Mouse (Mus musculus) embryonic facial prominence, embryonic 15.5 days (tissue): ENCODE data around the gene Atg2b. TPM values are rescaled to one million over a fixed set of nuclear protein-coding genes. Genes with fewer than 3 reads are reported as not detected.

Experiments
- ATAC-seq: fragments of 200-750 bp; cut with Nextera tagmentation; 2 replicates; pipeline ENCODE4 v1.8.0; 2017; ENCODE audit warnings: low read depth, moderate TSS enrichment; ENCODE audit not compliant: insufficient number of reproducible peaks, low FRiP score, low TSS enrichment
- H3K27ac ChIP-seq: fragments of 300-500 bp; sonication (generic); replicated peaks from 2 replicates; pipeline ENCODE4 v1.5.1; 2015; ENCODE audit warnings: mild to moderate bottlenecking, inconsistent platforms
- H3K27me3 ChIP-seq: fragments of 300-500 bp; sonication (generic); 2 replicates; pipeline ENCODE4 v1.6.1; 2015; ENCODE audit warnings: inconsistent platforms
- H3K36me3 ChIP-seq: fragments of 300-500 bp; sonication (generic); 2 replicates; pipeline ENCODE4 v1.6.1; 2015; ENCODE audit warnings: mild to moderate bottlenecking, inconsistent platforms
- H3K4me1 ChIP-seq: fragments of 300-500 bp; sonication (generic); 2 replicates; pipeline ENCODE4 v1.6.1; 2015; ENCODE audit warnings: inconsistent platforms
- H3K4me2 ChIP-seq: fragments of 300-500 bp; sonication (generic); replicated peaks from 2 replicates; pipeline ENCODE4 v1.6.1; 2015; ENCODE audit warnings: mild to moderate bottlenecking, inconsistent platforms
- H3K4me3 ChIP-seq: fragments of 300-500 bp; sonication (generic); replicated peaks from 2 replicates; pipeline ENCODE4 v1.5.1; 2015; ENCODE audit warnings: mild to moderate bottlenecking, inconsistent platforms
- H3K9ac ChIP-seq: fragments of 300-500 bp; sonication (generic); 2 replicates; pipeline ENCODE4 v1.6.1; 2015; ENCODE audit warnings: inconsistent platforms
- H3K9me3 ChIP-seq: fragments of 300-500 bp; sonication (generic); replicated peaks from 2 replicates; pipeline ENCODE4 v1.6.1; 2016; ENCODE audit warnings: inconsistent platforms
- WGBS: fragments of 180-500 bp; shearing (Covaris S2); methylation state at CpG from one replicate; pipeline ENCODE4 v1.1.7; 2015; 5-methylcytosine and 5-hydroxymethylcytosine counted together
- polyA plus RNA-seq: library from polyadenylated mRNA; unstranded; fragments of >200 nt; fragmentation: Nextera tagmentation; extraction: Ambion mirVana; gene quantifications from 2 replicates; pipeline ENCODE4 v1.2.1, GENCODE M21; 2015

Gene Atg2b
- 12.8 and 14.6 TPM in 2 replicates for polyA plus RNA-seq

DNA sequence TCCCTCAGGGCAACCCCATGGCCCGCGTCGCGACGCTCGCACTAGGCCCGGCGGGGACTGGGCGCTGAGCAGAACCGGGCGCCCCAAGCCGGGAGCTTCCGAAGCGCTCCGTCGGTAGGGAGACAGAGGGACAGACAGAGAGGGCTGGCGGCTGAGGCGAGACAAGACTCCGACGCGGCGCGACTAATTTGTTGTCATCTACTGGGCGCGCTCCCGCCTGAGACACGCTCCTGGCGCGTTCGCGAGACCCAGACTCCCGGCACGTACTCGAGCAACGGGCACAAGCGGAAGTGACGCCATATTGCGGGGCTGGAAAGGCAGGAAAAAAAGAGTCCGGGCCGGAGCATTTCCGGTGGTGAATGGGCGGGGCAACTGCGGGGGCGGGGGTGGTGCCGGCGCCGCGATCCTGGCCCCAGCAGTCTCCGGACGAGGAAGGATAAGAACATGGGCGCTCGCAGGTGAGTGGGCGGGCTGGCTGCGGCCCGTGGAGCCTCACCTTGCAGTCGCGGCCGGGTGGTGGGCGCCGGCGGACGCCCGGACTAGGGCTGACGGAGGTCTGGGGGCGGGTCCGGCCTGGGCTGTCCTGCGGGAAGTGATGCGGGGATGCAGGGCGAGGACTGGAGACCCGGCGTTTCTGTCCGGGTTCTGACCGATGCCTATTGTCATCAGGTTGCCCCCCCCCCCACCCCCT, at the start of gene Atg2b:
Gene Atg2b, minus strand, starts transcription at position 211 of the 691 bp plus-strand sequence.
- H3K27me3 ChIP-seq = no peaks in the 10 kb centered on the region
- H3K4me3 ChIP-seq = peak within 1 kb of the TSS; percentile 96
- ATAC-seq = peak; percentile 89
- H3K4me2 ChIP-seq = peak within 1 kb of the TSS; percentile 71
- peak within 1 kb of the TSS; percentile 91 for H3K27ac ChIP-seq
- H3K9me3 ChIP-seq = no peaks in the 10 kb centered on the region
- peaks cover 10% of the 10 kb centered on the region for H3K36me3 ChIP-seq
- under 1% methylated on average over 72 of the region's 73 CpGs for WGBS
- H3K9ac ChIP-seq = peak within 1 kb of the TSS; percentile 92
- H3K4me1 ChIP-seq = peaks cover 26% of the 10 kb centered on the region

- Histone ChIP-seq H3K36me3 (no peaks in the 10 kb centered on the region), H3K4me1 (no peaks in the 10 kb centered on the region), H3K9ac (no peak overlapping the region), H3K4me3 (no peak overlapping the region), H3K4me2 (no peak overlapping the region), H3K27me3 (no peaks in the 10 kb centered on the region), H3K27ac (no peak overlapping the region), H3K9me3 (no peaks in the 10 kb centered on the region)
- ATAC-seq = no peak
- WGBS = 81% methylated on average over 9 of the region's 9 CpGs
Observed at GRCm38 (mm10) chr12:105733370-105734159, 48.6 kb upstream of the Atg2b start.

- ATAC-seq = no peak
- no peaks in the 10 kb centered on the region for H3K4me1 ChIP-seq
- H3K4me2 ChIP-seq = no peak overlapping the region
- no peak overlapping the region for H3K9ac ChIP-seq
- H3K27ac ChIP-seq = no peak overlapping the region
- no peaks in the 10 kb centered on the region for H3K36me3 ChIP-seq
- WGBS = 74% methylated on average over 6 of the region's 6 CpGs
- H3K9me3 ChIP-seq = no peaks in the 10 kb centered on the region
- H3K4me3 ChIP-seq = no peak overlapping the region
- H3K27me3 ChIP-seq = no peaks in the 10 kb centered on the region
Observed at GRCm38 (mm10) chr12:105730851-105731460, 45.9 kb upstream of the Atg2b start.

- Histone ChIP-seq H3K27ac (no peak overlapping the region), H3K9me3 (no peaks in the 10 kb centered on the region), H3K9ac (no peak overlapping the region), H3K36me3 (no peaks in the 10 kb centered on the region), H3K4me1 (no peaks in the 10 kb centered on the region), H3K27me3 (no peaks in the 10 kb centered on the region), H3K4me2 (no peak overlapping the region), H3K4me3 (no peak overlapping the region)
- ATAC-seq = no peak
- WGBS = 27% methylated on average over 8 of the region's 8 CpGs
Observed at GRCm38 (mm10) chr12:105727964-105728363, 43.0 kb upstream of the Atg2b start.

DNA sequence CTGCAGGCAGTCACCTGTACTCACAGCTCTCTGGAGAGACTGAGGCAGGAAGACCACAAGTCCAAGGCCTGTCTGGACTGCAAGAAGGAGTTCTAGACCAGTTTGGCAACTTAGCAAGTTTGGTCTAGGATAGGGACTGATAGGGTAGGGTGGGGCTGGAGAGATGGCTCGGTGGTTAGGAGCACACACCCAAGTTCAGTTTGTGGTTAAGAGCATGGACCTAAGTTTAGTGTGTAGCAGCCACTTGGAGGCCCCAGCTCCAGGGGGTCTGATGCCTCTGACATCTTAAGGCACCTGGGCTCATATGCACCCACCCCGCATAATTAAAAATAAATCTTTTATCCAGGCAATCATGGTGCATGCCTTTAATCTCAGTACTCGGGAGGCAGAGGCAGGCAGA, 42.3 kb upstream of the Atg2b start:
- no peaks in the 10 kb centered on the region for H3K27me3 ChIP-seq
- H3K4me2 ChIP-seq = no peak overlapping the region
- no peak for ATAC-seq
- H3K4me1 ChIP-seq = no peaks in the 10 kb centered on the region
- 74% methylated on average over 3 of the region's 3 CpGs for WGBS
- H3K9me3 ChIP-seq = no peaks in the 10 kb centered on the region
- no peaks in the 10 kb centered on the region for H3K36me3 ChIP-seq
- H3K27ac ChIP-seq = no peak overlapping the region
- no peak overlapping the region for H3K4me3 ChIP-seq
- H3K9ac ChIP-seq = no peak overlapping the region

GRCm38 (mm10) chr12:105725736-105726135, 40.7 kb upstream of the Atg2b start:
- Histone ChIP-seq H3K4me1 (no peaks in the 10 kb centered on the region), H3K9me3 (no peaks in the 10 kb centered on the region), H3K27ac (no peak overlapping the region), H3K4me2 (no peak overlapping the region), H3K4me3 (no peak overlapping the region), H3K27me3 (no peaks in the 10 kb centered on the region), H3K36me3 (no peaks in the 10 kb centered on the region), H3K9ac (no peak overlapping the region)
- WGBS = 75% methylated on average over 13 of the region's 13 CpGs
- no peak for ATAC-seq

DNA sequence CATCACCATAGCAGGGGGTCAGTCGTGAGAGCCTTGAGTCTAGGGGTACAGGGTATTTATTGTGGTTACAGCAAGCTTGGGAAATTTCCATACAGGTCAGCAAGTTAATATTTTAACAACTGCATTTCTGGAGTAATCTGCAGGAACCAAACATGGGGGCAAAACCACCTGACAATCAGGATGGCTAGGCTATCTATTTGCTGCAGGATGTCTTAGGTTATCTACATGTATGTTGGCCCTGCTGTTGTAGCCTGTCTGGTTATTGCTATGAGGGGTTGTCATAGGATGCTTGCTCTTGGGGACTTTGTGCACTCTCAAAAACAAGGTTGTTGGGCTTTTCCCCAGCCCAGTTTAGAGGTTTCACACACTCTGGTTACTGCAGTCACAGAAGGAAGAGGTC, 39.6 kb upstream of the Atg2b start:
- H3K27me3 ChIP-seq = no peaks in the 10 kb centered on the region
- H3K4me3 ChIP-seq = no peak overlapping the region
- 50% methylated on average over 1 of the region's 1 CpGs for WGBS
- H3K36me3 ChIP-seq = no peaks in the 10 kb centered on the region
- no peaks in the 10 kb centered on the region for H3K4me1 ChIP-seq
- H3K9ac ChIP-seq = no peak overlapping the region
- H3K9me3 ChIP-seq = no peaks in the 10 kb centered on the region
- no peak for ATAC-seq
- no peak overlapping the region for H3K27ac ChIP-seq
- no peak overlapping the region for H3K4me2 ChIP-seq

DNA sequence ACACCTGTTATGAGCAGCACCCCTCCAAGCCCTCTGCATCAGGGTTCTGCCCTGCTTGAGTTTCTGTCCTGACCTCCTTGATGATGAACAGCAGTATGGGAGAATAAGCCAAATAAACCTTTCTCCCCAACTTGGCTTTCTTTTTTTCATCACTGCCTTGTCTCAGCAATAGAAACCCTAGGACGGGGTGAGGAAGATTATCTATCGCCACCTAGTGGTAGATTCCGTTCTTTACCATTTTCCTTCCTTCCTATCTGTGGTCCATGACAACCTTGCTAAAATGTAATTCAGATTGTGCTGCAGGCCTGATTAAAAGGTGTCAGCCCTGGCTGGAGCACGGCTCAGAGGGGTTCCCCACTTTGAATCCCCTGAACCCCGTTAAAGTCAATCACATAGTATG, 37.6 kb upstream of the Atg2b start:
- no peak for ATAC-seq
- H3K4me1 ChIP-seq = no peaks in the 10 kb centered on the region
- no peaks in the 10 kb centered on the region for H3K9me3 ChIP-seq
- WGBS = 2% methylated on average over 5 of the region's 5 CpGs
- H3K36me3 ChIP-seq = no peaks in the 10 kb centered on the region
- H3K27ac ChIP-seq = no peak overlapping the region
- H3K27me3 ChIP-seq = no peaks in the 10 kb centered on the region
- H3K4me3 ChIP-seq = no peak overlapping the region
- H3K9ac ChIP-seq = no peak overlapping the region
- H3K4me2 ChIP-seq = no peak overlapping the region

GRCm38 (mm10) chr12:105721452-105722132, 36.6 kb upstream of the Atg2b start:
- Histone ChIP-seq H3K27me3 (no peaks in the 10 kb centered on the region), H3K9ac (no peak overlapping the region), H3K4me2 (no peak overlapping the region), H3K36me3 (no peaks in the 10 kb centered on the region), H3K9me3 (no peaks in the 10 kb centered on the region), H3K4me1 (no peaks in the 10 kb centered on the region), H3K4me3 (no peak overlapping the region), H3K27ac (no peak overlapping the region)
- WGBS = 61% methylated on average over 14 of the region's 14 CpGs
- ATAC-seq = no peak

DNA sequence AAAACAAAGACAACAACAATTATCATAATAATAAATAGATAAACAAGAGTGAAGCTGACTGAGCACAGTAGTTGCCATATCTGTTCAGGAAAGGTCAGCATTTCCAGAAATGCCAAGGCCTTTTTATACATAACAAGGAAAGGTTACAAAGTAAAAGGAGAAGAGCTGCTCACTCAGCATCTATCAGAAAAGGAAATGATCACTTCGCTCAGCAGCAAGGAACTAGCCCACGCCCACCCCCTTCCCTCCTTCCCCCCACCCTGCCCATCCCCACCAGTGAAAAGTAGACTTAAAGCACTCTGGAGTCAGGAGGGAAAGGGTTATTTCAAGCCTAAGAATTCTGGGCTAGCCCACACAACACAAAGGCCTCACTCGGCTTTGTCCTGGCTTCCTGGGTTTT, 35.2 kb upstream of the Atg2b start:
- no peak for ATAC-seq
- Histone ChIP-seq H3K4me3 (no peak overlapping the region), H3K36me3 (no peaks in the 10 kb centered on the region), H3K4me1 (no peaks in the 10 kb centered on the region), H3K27me3 (no peaks in the 10 kb centered on the region), H3K9me3 (no peaks in the 10 kb centered on the region), H3K27ac (no peak overlapping the region), H3K9ac (no peak overlapping the region), H3K4me2 (no peak overlapping the region)
- WGBS = 65% methylated on average over 3 of the region's 3 CpGs

DNA sequence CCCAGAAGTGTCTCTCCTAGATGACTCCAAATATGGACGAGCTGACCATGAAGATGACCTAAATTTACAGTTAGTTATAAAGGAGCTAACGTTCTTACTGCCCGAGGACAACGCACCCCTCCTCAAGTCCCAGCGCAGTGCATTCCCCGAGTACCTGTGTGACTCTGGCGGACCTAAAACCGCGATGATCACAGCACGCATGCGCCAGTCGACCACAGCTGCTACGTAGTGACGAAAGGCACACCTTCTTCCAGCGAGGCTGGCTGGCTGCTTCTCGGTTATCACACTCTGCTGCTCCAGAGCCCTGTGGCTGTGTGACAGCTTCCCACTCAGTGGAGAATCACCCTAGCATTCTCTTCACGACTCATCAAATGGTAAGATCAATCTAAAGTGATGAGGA, 33.6 kb upstream of the Atg2b start:
- ATAC-seq = no peak
- Histone ChIP-seq H3K27ac (no peak overlapping the region), H3K9me3 (no peaks in the 10 kb centered on the region), H3K27me3 (no peaks in the 10 kb centered on the region), H3K4me3 (no peak overlapping the region), H3K9ac (no peak overlapping the region), H3K4me2 (0 out of 2 replicates have a peak overlapping the region, but pooled peaks have one; percentile 4), H3K4me1 (no peaks in the 10 kb centered on the region), H3K36me3 (no peaks in the 10 kb centered on the region)
- 65% methylated on average over 17 of the region's 17 CpGs for WGBS
